Mouse (Mus musculus) T-helper 17 cell (primary cell): ENCODE measurements at regions not wholly inside any gene's neighbourhood (a gene's known extent, or its start where the extent isn't known, plus 50 kb on each side); places are given as distances from the start of the nearest gene placed in this dataset.

ENCODE experiments used
- in situ Hi-C, 2 experiments: fragments of 300-600 bp; cut with MboI, MseI; formaldehyde crosslinking; loops; 1 replicate in 1 of 2; 2 replicates in 1 of 2; pipeline ENCODE4 v1.15.1; 2025; ENCODE audit warnings: high pct_unique_total_duplicates in 2 of 2

GRCm38 (mm10) chr17:80827896-80828295 lies 99.6 kb upstream of the Map4k3 start:
- in situ Hi-C loops: loop anchor here in 1 of 2 experiments (5.0 kb wide), 1 partner anchor 74 kb away; no protein-coding TSS in a partner anchor

- in situ Hi-C loops: loop anchor here in 1 of 2 experiments (5.0 kb wide), 1 partner anchor 75 kb away; no protein-coding TSS in a partner anchor
Observed at GRCm38 (mm10) chr17:80827361-80827760, 99.1 kb upstream of the Map4k3 start.

- in situ Hi-C loops: loop anchor here in 1 of 2 experiments (5.0 kb wide), 1 partner anchor 76 kb away; no protein-coding TSS in a partner anchor
Observed at GRCm38 (mm10) chr17:80825971-80826730, 97.9 kb upstream of the Map4k3 start.

GRCm38 (mm10) chr17:80825518-80825901 lies 97.2 kb upstream of the Map4k3 start:
- in situ Hi-C loops: loop anchor here in 1 of 2 experiments (5.0 kb wide), 1 partner anchor 77 kb away; no protein-coding TSS in a partner anchor

GRCm38 (mm10) chr17:80824826-80825517 lies 96.7 kb upstream of the Map4k3 start:
- in situ Hi-C loops: loop anchor here (5.0 kb wide), 2 partner anchors 77 to 208 kb away; no protein-coding TSS in a partner anchor

- in situ Hi-C loops: loop anchor here in 1 of 2 experiments (5.0 kb wide), 1 partner anchor 207 kb away; no protein-coding TSS in a partner anchor
Observed at GRCm38 (mm10) chr17:80824261-80824660, 96.0 kb upstream of the Map4k3 start.

- in situ Hi-C loops: loop anchor here in 1 of 2 experiments (5.0 kb wide), 1 partner anchor 204 kb away; no protein-coding TSS in a partner anchor
Observed at GRCm38 (mm10) chr17:80820888-80821287, 92.6 kb upstream of the Map4k3 start.

- in situ Hi-C loops: loop anchor here (5.0 to 10.0 kb wide), 2 partner anchors 94 to 196 kb away; partner anchors contain the start of gene Map4k3 (in 1 of the 2)
Observed at GRCm38 (mm10) chr17:80818477-80819028, 90.3 kb upstream of the Map4k3 start.

GRCm38 (mm10) chr17:80815747-80816146 lies 87.5 kb upstream of the Map4k3 start:
- in situ Hi-C loops: loop anchor here (5.0 to 10.0 kb wide), 2 partner anchors 91 to 193 kb away; partner anchors contain the start of gene Map4k3 (in 1 of the 2)

GRCm38 (mm10) chr17:80813194-80813593 lies 84.9 kb upstream of the Map4k3 start:
- in situ Hi-C loops: loop anchor here in 1 of 2 experiments (10.0 kb wide), 1 partner anchor 88 kb away; the partner anchor contains the start of gene Map4k3

- in situ Hi-C loops: loop anchor here in 1 of 2 experiments (10.0 kb wide), 1 partner anchor 174 kb away; no protein-coding TSS in a partner anchor
Observed at GRCm38 (mm10) chr17:80809275-80809674, 81.0 kb upstream of the Map4k3 start.

- in situ Hi-C loops: loop anchor here in 1 of 2 experiments (10.0 kb wide), 1 partner anchor 173 kb away; no protein-coding TSS in a partner anchor
Observed at GRCm38 (mm10) chr17:80808069-80808468, 79.8 kb upstream of the Map4k3 start.

- in situ Hi-C loops: loop anchor here in 1 of 2 experiments (10.0 kb wide), 1 partner anchor 169 kb away; no protein-coding TSS in a partner anchor
Observed at GRCm38 (mm10) chr17:80803361-80803915, 75.2 kb upstream of the Map4k3 start.

- in situ Hi-C loops: loop anchor here in 1 of 2 experiments (10.0 kb wide), 1 partner anchor 168 kb away; no protein-coding TSS in a partner anchor
Observed at GRCm38 (mm10) chr17:80802622-80803021, 74.3 kb upstream of the Map4k3 start.

- in situ Hi-C loops: loop anchor here in 1 of 2 experiments (10.0 kb wide), 1 partner anchor 167 kb away; no protein-coding TSS in a partner anchor
Observed at GRCm38 (mm10) chr17:80801991-80802390, 73.7 kb upstream of the Map4k3 start.

GRCm38 (mm10) chr17:80801451-80801983 lies 73.2 kb upstream of the Map4k3 start:
- in situ Hi-C loops: loop anchor here in 1 of 2 experiments (10.0 kb wide), 1 partner anchor 167 kb away; no protein-coding TSS in a partner anchor

- in situ Hi-C loops: loop anchor here in 1 of 2 experiments (10.0 kb wide), 1 partner anchor 166 kb away; no protein-coding TSS in a partner anchor
Observed at GRCm38 (mm10) chr17:80800877-80801276, 72.6 kb upstream of the Map4k3 start.

- in situ Hi-C loops: loop anchor here in 1 of 2 experiments (10.0 kb wide), 1 partner anchor 166 kb away; no protein-coding TSS in a partner anchor
Observed at GRCm38 (mm10) chr17:80800454-80800853, 72.2 kb upstream of the Map4k3 start.

- in situ Hi-C loops: no loop called here
Observed at GRCm38 (mm10) chr17:80799061-80799460, 70.8 kb upstream of the Map4k3 start.
